Mouse (Mus musculus) central nervous system, embryonic 18 days (tissue): ENCODE results near the gene Sesn3. TPM values are rescaled to one million over a fixed set of nuclear protein-coding genes. Genes with fewer than 3 reads are reported as not detected.

Experiments used
- polyA plus RNA-seq: library from polyadenylated mRNA; depleted of rRNA; stranded (reverse); fragments of >200 nt; gene quantifications from 2 replicates; pipeline ENCODE4 v1.2.3, GENCODE M21; 2012; rRNA removed

Gene Sesn3
- polyA plus RNA-seq = 17.3 and 19.5 TPM in 2 replicates

DNA sequence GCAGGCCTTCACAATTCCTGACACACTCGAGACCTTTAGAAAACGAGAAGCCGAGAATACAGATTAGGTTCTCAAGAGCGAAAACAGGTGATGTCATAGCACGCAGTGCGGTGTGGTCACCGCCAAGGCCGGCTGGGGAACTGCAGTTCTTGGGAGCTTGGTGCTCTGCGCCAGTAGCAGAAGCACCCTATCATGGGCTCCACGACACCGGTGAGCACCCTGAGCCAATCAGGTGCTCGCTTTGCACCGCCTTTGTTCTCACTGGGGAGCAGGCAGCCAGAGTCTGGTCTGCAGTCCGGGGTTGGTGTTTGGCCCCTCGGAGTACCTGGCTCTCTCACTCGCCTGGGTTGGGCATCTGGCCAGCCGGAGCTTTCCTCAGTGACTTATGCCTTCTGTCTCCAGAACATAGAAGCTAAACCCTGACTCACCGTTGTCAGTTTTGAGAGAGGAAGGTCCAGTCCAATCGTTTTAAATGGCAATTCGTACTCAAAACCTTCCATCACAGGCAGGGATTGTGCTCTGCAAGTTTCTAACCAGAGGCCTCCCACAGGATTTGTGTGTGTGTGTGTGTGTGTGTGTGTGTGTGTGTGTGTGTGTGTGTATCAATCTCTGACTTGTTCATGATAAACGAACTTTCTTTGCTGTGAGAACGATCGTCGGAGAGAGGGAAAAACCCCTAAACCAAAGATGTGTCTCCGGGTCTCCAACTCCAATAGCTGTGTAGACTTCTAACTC is at the start of gene Sesn3:
Gene Sesn3 (plus strand): TSS at position 82 of the 735 bp plus-strand sequence.

DNA sequence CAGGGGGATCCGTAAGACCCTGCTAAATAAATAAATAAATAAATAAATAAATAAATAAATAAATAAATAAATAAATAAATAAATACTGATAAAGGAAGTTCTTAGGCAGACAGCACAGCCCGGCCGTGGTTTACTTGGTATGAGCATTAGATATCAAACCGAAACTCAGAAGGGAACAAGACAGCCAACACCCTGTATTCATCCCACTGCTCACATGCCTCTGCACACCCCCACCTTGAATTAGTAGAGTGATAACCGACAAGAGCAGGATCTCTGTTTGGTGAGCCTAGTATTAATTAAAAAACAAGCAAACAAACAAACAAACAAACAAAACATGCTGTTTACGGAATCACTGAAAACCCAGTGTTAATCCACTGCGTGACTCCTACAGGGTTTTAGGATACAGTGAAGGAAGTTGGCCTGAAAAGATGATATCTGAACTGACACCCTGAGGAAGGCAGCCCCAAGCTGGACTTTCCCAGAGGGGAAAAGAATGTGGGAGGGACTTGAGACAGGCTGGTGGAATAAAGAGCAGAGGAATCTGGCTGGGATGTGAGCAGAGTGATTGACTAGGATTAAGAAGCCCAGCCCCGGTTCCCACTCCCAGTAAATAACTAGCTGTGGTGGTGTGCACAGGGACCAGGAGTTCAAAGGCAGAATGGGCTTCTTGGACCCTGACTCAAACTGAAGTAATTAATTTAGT is 106.6 kb downstream of the Sesn3 start, which contains the start of gene Endod1:
Gene Endod1 (minus strand): TSS at position 155 of the 703 bp plus-strand sequence.

Other genes with a start within 250 kb of the Sesn3 start
- 20.8 and 24.6 TPM in 2 replicates for gene Endod1, start 106.4 kb downstream of the Sesn3 start, polyA plus RNA-seq
- 0.53 and 0.63 TPM in 2 replicates for gene Kdm4d, start 225.4 kb downstream of the Sesn3 start, polyA plus RNA-seq
- 93.1 and 105 TPM in 2 replicates for gene Cwc15, start 225.6 kb downstream of the Sesn3 start, polyA plus RNA-seq